7 mouse cellular contexts compared by ENCODE assay signal in the genomic region with DNA sequence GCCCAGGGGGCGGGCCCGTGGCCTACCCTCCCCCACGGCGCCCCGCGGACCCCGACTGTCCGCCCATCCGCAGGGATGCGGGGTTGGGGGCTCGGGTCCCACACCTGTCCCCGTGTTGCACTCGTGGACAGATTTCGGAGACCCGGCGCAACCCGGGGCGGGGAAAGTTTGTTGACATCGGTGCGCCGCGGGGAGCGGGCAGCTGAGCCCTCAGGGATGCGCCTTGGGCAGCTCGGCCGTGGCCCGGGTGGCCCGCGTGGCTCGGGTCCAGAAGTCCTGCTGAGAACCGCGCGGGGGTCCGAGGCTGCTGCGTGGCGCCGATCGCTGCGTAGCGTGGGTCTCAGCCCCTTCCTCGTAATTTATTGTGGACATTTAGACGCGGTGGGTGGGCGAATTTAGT. TPM values are rescaled to one million over a fixed set of nuclear protein-coding genes. Genes with fewer than 3 reads are reported as not detected.
A peak's percentile ranks its signal among the peaks of the same experiment; 100 is the strongest.
DNase-seq lines count a peak whose midpoint lies in the region; ATAC-seq and TF ChIP-seq lines count a peak whose summit lies in the region.

No protein-coding gene starts in this region.

- no peaks in the 10 kb centered on the region; the same call in 1 of the 2 replicates for H3K27me3 ChIP-seq in lung, embryonic 14.5 days (ENCODE audit: insufficient read depth, low read length)
- H3K27me3 ChIP-seq in midbrain, embryonic 14.5 days (ENCODE audit: control insufficient read depth, insufficient read depth, low read length): peaks cover 15% of the 10 kb centered on the region

- no peak overlapping the region for H3K27ac ChIP-seq in lung, embryonic 14.5 days (ENCODE audit: low read depth)
- H3K27ac ChIP-seq in brown adipose tissue, adult 24 weeks (replicated peaks; ENCODE audit: low read depth, low read length): no peak overlapping the region
- peak overlapping the region; percentile 74; the same call in 1 of the 2 replicates for H3K27ac ChIP-seq in midbrain, embryonic 14.5 days (replicated peaks; ENCODE audit: low read depth, low read length)

- H3K4me3 ChIP-seq in lung, embryonic 14.5 days (ENCODE audit: low read depth, low read length): peak overlapping the region; percentile 84
- H3K4me3 ChIP-seq in brown adipose tissue, adult 24 weeks (ENCODE audit: insufficient read depth, low read depth, low read length): peak overlapping the region; percentile 69
- peak overlapping the region; percentile 83 for H3K4me3 ChIP-seq in midbrain, embryonic 14.5 days (replicated peaks; ENCODE audit: low read depth, low read length)

- peak overlapping the region; percentile 91 for H3K4me2 ChIP-seq in lung, embryonic 14.5 days
- H3K4me2 ChIP-seq in midbrain, embryonic 14.5 days (ENCODE audit: low read length): peak overlapping the region; percentile 97

- peak overlapping the region; percentile 57 for H3K9ac ChIP-seq in lung, embryonic 14.5 days
- peak overlapping the region; percentile 69 for H3K9ac ChIP-seq in midbrain, embryonic 14.5 days (replicated peaks; ENCODE audit: low read length)

- H3K9me3 ChIP-seq in lung, embryonic 14.5 days (ENCODE audit: low read depth, low read length): no peaks in the 10 kb centered on the region
- no peaks in the 10 kb centered on the region for H3K9me3 ChIP-seq in midbrain, embryonic 14.5 days (ENCODE audit: control insufficient read depth, low read length)

- peak; percentile 59 for DNase-seq in lung, embryonic 14.5 days
- DNase-seq in lung, adult 18-20 months: no peak
- peak; percentile 62 for DNase-seq in gastrocnemius, postnatal 10 days
- DNase-seq in kidney, postnatal 36 days: peak; percentile 36 to 68
- DNase-seq in midbrain, embryonic 14.5 days: peak; percentile 45
- no peak for DNase-seq in right cerebral cortex, postnatal 25 days

- no peak for TF ChIP-seq CTCF in lung, embryonic 14.5 days (IDR thresholded peaks at IDR 0.05; ENCODE audit: low read depth)

- ATAC-seq in lung, embryonic 14.5 days (ENCODE audit: insufficient read depth): peak; percentile 57
- ATAC-seq in midbrain, embryonic 14.5 days (ENCODE audit: low FRiP score, low TSS enrichment): peak; percentile 48

- 1% methylated on average over 44 of the region's 44 CpGs for whole genome bisulfite sequencing in lung, embryonic 14.5 days
- 1% methylated on average over 42 of the region's 44 CpGs for WGBS in midbrain, embryonic 14.5 days

- H3K36me3 ChIP-seq in lung, embryonic 14.5 days (ENCODE audit: insufficient read depth): no peaks in the 10 kb centered on the region
- H3K36me3 ChIP-seq in midbrain, embryonic 14.5 days (ENCODE audit: control insufficient read depth, insufficient read depth, low read length): no peaks in the 10 kb centered on the region

- no peaks in the 10 kb centered on the region for H3K4me1 ChIP-seq in lung, embryonic 14.5 days (ENCODE audit: insufficient read depth)
- 0 out of 2 replicates have a peak, but pooled peaks cover 2% of the 10 kb centered on the region for H3K4me1 ChIP-seq in brown adipose tissue, adult 24 weeks (ENCODE audit: control insufficient read depth, insufficient read depth, insufficient read length, low read length)
- no peaks in the 10 kb centered on the region for H3K4me1 ChIP-seq in midbrain, embryonic 14.5 days (ENCODE audit: control insufficient read depth, insufficient read depth, low read length)

RNA-seq across cellular contexts. Expression of gene Hivep3, which starts 0.4 kb away (rescaled TPM):
- 22.0 and 28.4 TPM in 2 replicates for polyA plus RNA-seq in lung, embryonic 14.5 days (2014; fragmentation: Nextera tagmentation; extraction: Ambion mirVana)
- 2.2 and 6.1 TPM in 2 replicates for polyA plus RNA-seq in brown adipose tissue, adult 24 weeks (2012; ENCODE audit: insufficient read depth, insufficient read length, missing spikeins)
- 1 to 10 TPM; 3.5 to 3.9 TPM for total RNA-seq in gastrocnemius, postnatal 10 days (2021)
- 17.1 and 17.2 TPM in 2 replicates for polyA plus RNA-seq in midbrain, embryonic 14.5 days (2014; fragmentation: Nextera tagmentation; extraction: Ambion mirVana)

Comparison
In these comparisons a context has a peak if more than half of its experiments do, and no peak if none do; other contexts are left out.
1. DNase-seq: peak in lung, embryonic 14.5 days (single experiment), gastrocnemius, postnatal 10 days (single experiment), kidney, postnatal 36 days (2 of 2) and midbrain, embryonic 14.5 days (single experiment); none in lung, adult 18-20 months (0 of 2) and right cerebral cortex, postnatal 25 days (single experiment).
2. Peak in every context shown above with its lines, with median percentiles within 50 percentile points of each other: H3K4me3 ChIP-seq.